Mouse (Mus musculus) common myeloid progenitor, adult 5-6 weeks (primary cell): ENCODE results near the gene Prrxl1. TPM values are rescaled to one million over a fixed set of nuclear protein-coding genes. Genes with fewer than 3 reads are reported as not detected.

Experiments used
- ATAC-seq: replicated peaks from 2 replicates; pipeline ENCODE4 v1.8.0; 2016; ENCODE audit warnings: low read depth, mild to moderate bottlenecking, moderate TSS enrichment, inconsistent platforms; ENCODE audit not compliant: poor library complexity, severe bottlenecking
- total RNA-seq: library from RNA; stranded (forward); fragments of 200-1000, 187-1606 nt; gene quantifications from 2 replicates; pipeline ENCODE4 v1.2.3, GENCODE M21; 2017

The Prrxl1 gene
- total RNA-seq = not detected in 2 replicates

DNA sequence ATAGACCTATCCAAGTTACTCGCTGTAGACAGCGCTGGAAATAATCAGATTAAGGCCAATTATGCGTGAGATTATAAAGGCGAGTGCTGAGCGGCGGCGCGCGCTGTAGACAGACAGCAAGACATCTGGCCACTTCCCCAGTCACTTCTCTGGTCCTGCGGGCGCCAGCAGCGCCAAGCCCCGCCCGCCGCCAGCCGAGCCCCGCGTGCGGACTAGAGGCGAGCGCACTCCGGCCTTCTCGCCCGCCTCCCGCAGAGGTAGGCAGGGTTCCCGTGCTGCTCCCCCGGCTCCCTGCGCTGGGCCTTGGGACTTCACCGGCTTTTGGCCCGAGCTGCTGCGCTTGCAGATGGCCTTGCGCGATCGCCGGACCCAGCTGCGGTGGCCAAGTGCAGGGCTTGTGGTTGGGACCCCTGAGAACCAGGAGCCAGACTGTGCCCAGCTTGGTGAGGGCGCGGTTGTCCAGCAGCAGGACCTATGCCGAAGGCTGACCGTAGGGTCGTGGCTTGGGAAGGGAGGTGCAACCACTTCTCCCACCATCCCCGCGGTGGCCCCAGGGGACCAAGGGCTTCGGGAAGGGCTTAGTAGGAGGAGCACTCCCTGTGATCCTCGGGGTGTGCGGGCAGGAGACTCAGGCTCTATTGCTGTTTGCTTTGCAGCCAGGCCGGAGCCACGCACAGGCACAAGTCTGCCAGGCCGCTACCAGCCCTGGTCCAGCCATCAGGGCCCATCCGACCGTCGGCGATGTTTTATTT lies at the start of gene Prrxl1:
Gene Prrxl1, plus strand, starts transcription at position 118 of the 752 bp plus-strand sequence.
- no peak for ATAC-seq

DNA sequence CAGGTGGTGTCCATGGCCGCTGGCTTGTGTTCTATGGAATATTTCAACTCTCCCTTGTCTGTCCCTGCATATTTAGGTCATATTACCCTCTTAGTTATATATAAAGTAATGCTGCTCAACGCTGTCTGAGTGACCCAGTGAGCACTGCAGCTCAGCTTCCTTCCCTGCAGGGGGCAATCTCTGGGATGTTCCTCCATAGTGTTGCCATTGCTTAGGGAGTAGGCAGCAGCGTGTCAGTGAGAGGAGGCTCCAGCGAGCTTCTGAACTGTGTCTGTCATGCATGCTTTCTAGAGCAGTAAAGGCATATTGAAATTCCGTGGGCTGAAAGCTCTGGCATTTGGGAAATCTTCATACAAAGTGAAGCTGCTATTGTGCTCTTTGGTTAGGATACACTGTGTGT lies 47.4 kb upstream of the Prrxl1 start:
- ATAC-seq = no peak

DNA sequence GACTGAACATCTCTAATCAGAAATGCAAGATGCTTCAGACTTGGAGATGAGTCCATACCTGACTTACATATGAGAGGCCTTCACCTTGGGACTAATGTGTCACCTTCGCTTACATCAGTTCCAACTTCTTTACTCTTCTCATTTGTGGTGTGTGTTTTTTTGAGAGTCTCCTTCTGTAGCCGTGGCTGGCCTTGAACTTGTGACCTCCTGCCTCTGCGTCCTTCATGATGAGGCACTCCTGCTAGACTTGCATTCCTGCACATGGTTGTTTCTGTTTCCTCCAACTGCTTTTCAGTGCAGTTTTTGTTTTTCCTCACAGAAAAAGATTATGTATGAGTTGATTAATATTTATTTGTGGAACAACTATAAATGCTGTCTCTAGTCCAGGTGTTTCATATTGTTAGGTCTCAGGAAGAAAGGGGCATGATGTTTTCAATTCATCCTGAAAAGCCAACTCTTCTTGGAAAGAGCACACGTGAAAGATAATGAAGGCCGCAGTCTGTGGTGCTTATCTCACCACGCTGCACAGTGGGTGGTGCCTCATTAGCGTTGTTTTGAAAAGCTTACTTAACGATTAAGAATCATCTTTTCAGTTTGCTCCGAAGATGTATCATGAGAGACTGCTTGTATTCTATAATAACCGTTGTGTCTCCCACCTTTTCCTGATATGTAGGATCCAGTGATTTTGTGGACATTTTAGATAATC lies 45.9 kb upstream of the Prrxl1 start:
- no peak for ATAC-seq

DNA sequence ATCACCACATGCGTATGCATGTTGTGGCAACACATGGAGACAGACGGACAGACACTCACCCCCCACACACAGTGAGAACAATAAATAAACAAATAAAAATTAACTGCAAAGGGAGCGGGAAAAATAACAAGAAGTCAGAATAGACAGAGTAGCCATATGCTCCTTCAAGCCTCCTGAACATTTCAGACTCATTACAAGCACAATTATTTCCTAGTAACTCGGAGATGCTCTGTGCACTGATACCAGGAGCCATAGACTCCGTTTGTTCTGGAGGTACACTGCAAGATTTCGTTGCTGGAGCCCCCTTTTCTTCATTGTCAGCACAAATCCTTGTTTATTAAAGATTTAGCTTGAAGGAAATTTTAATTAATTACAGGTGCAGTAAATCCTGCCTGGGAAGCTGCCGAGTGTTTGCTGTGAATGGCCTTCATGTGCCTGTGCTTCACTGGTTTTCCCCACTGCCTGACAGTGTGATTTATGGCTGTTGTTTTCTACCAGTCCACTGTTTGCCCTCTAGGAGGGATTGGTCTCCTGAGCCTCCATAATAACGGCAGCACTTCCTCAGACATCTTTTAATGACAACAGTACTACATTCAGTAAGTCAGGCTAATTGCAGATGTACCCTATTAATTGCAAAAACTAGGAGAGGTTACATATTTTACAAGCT lies 44.2 kb upstream of the Prrxl1 start:
- no peak for ATAC-seq

- no peak for ATAC-seq
These were observed 37.8 kb upstream of the Prrxl1 start for GRCm38 (mm10) chr14:32561428-32561827.

GRCm38 (mm10) chr14:32563661-32564060 lies 35.5 kb upstream of the Prrxl1 start:
- no peak for ATAC-seq

DNA sequence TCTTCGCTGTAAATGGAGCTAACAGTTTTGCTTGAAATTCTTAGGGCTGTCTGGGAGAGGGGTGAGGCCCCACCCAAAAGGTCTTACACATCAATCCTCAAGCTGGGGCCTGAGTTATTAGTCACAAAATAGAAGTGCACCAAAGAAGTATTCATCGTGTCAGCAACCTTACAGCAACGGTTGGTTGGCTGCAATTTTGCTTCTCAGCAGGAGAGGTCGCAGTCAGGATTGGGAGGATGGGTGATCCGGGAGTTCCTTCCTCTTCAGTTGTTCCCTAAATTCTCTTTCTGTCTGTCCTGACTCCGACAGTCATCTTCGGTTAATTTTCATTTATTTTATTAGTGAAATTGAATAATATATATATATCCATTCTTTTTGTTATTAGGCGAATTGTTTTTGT lies 26.7 kb upstream of the Prrxl1 start:
- ATAC-seq = no peak

DNA sequence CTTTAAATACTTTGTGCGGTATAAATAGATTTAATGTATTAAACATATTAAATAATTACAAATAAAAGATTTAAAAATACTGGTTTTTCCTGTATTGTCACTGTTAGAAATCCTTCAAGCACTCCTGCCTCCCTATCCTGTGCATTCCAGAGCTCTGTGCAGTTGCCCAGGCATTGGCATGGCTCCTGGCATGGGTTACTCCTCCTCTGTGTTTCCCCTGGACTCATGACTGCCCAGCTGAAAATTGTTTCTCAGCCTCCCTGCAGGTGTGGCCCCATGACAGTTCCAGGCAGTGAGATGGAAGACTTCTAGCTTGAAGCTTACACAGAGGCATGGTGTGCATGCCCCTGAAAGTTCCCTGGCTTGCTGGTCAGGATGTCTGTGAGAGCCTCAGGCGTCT lies 20.8 kb upstream of the Prrxl1 start:
- no peak for ATAC-seq

DNA sequence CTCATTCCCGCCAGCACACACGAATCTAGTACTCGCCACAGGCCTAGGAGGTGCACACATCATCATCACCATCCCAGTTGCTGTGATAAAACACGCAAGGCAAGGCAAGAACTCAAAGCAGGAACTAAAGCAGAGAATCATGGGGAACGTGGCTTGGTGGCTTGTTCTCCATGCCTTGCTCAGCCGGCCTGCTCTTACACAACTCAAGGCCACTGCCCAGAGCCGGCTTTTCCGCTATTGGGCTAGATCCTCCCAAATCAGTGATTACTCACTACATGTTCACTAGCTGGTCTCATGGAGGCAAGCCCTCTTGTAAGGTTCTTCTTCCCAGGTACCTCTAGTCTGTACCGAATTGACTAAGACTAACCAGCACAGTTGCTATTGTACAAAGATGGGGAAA lies 15.5 kb upstream of the Prrxl1 start:
- ATAC-seq = no peak

DNA sequence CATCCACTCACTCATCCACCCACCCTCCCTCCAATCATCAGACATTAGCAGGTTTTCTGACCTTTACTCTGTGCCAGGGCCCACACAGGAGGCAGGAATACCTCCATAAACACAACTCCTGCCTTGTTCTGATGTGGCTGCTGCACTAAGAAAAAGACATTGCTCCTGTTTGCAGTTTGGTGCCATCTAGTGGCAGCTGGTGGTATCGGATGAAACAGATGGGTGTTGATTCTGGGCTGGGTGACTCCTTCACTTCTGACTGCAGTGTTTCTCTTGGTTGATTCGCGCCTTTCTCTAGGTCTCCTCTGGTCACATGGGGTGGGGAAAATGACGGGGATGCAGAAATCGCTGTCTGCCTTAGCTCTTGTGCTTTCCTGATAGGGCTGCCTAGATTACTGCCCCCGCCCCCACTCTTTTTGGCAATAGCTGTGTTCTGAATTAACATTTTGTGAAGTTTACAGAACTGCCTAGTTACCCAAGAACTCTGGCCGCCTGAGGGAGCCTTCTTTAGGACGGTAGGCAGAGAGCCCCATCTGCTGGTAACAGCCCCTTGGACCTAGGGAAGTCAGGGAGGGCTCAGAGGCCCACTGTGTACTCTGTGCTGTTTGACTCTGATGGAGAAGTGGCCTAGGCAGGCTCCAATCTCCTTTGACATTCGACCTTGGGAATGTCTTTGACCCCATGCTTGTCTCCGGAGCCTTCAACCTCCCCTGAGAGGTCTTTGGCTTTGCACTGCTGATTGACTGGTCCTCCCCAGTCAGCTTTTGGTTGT lies 12.0 kb upstream of the Prrxl1 start:
- ATAC-seq = peak; percentile 64; the same call in 1 of the 2 replicates

DNA sequence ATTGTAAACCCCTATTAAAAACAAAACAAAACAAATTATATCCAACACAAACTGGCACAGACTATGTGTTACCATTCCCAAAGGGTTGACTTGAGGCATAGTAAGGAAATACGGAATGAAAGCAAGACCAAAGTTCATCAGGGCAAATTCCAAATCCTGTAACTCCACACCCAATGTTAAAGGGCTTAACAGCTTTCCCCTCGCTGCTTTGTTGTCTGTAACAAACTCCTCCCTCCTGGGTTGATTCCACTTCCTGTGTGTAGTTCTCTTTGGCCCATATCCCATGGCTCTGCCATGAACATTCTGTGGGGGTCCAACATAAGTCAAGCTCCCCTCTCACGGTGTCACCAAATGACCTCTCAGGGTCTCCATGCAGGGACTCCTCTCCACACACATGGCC lies 8.8 kb upstream of the Prrxl1 start:
- no peak for ATAC-seq

GRCm38 (mm10) chr14:32597232-32598231 lies 1.7 kb upstream of the Prrxl1 start:
- peak; percentile 98 for ATAC-seq

- no peak for ATAC-seq
These were observed 579 bp upstream of the Prrxl1 start for GRCm38 (mm10) chr14:32598437-32599219.

GRCm38 (mm10) chr14:32600110-32600509 lies 903 bp downstream of the Prrxl1 start:
- ATAC-seq = no peak

DNA sequence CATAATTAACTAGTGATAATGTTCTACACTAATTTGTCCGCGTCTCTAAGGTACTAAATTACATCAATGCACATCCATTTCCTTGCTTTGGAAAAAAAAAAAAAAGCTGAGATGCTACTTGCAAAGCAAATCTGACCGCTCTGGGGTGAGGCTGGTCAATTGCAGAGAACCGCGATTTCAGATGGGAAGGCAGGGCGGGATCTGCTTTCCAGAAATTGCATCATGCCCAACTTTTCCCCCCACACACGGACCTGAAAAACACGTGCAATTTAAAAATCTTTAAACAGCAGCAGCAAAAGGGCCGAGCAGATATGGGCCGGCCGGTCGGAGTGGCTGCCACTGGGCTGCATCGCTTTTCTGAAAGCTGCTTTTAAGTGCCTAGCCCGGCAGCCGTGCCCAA lies 6.3 kb downstream of the Prrxl1 start:
- no peak for ATAC-seq

DNA sequence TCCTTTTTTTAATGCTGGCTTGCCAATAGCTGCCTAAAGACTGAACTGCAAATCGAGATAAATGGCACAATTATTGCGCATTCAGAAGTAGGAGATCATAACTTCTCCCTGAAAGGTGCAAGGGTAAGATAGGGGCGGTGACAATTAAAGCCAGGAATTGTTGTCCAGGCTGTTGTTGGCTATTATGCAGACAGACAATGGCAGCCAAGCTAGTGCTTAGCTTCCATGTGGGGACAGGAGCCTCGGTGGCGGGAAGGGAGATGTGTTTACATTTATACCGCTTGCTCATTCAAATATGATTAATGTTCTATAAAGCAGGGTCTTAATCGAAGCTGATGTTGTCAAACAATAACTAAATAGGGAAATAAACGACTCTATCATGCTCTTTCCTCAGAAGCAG lies 7.1 kb downstream of the Prrxl1 start:
- no peak for ATAC-seq

GRCm38 (mm10) chr14:32609392-32609791 lies 10.2 kb downstream of the Prrxl1 start:
- peak; percentile 86 for ATAC-seq

DNA sequence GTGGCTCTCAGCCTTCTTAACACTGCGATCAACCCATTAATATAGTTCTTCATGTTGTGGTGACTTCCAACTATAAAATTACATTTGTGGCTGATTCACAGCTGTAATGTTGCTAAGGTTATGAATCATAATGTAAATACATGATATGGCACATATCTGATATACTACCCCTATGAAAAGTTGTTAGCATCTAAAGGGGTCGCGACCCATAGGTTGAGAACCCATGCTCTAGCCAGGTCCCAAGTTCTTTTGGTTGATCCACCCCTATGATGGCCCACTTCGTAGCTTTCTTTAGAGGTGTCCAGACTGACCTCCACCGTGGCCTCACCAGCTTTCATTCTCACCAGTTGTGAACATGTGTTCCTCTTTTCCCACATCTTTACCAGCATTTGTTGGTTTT lies 18.0 kb downstream of the Prrxl1 start:
- ATAC-seq = no peak
